Mouse (Mus musculus) testis, adult 2 months (tissue): Measurements from ENCODE around the gene Pla2g4f. TPM values are rescaled to one million over a fixed set of nuclear protein-coding genes. Genes with fewer than 3 reads are reported as not detected.

Source experiments
- H3K27ac ChIP-seq: fragments of 200-500 bp; 2 replicates; pipeline ENCODE4 v1.5.1; 2012; ENCODE audit warnings: low read depth, low read length; ENCODE audit not compliant: control insufficient read depth, insufficient read depth
- H3K27me3 ChIP-seq: fragments of 200-500 bp; 2 replicates; pipeline ENCODE4 v1.6.1; 2012; ENCODE audit warnings: mild to moderate bottlenecking, low read length, moderate library complexity; ENCODE audit not compliant: control insufficient read depth, insufficient read depth
- H3K36me3 ChIP-seq: fragments of 200-500 bp; 2 replicates; pipeline ENCODE4 v1.6.1; 2012; ENCODE audit warnings: mild to moderate bottlenecking, low read length; ENCODE audit not compliant: control insufficient read depth, insufficient read depth
- H3K4me1 ChIP-seq: fragments of 200-500 bp; 2 replicates; pipeline ENCODE4 v1.6.1; 2012; ENCODE audit warnings: low read length; ENCODE audit not compliant: control insufficient read depth, insufficient read depth
- H3K4me3 ChIP-seq: fragments of 200-500 bp; 2 replicates; pipeline ENCODE4 v1.5.1; 2012; ENCODE audit warnings: low read depth, mild to moderate bottlenecking, low read length, moderate library complexity, mixed read lengths; ENCODE audit not compliant: control insufficient read depth
- CTCF ChIP-seq: fragments of 200-500 bp; IDR thresholded peaks from 2 replicates; pipeline ENCODE4 v1.5.1; 2012; ENCODE audit warnings: low read depth, mild to moderate bottlenecking, inconsistent platforms, low read length, moderate library complexity; ENCODE audit not compliant: control insufficient read depth, insufficient read depth, insufficient replicate concordance
- POLR2A ChIP-seq: fragments of 200-500 bp; IDR thresholded peaks from 2 replicates; pipeline ENCODE4 v1.6.1; 2012; ENCODE audit warnings: low read depth, mild to moderate bottlenecking, inconsistent platforms, low read length, moderate library complexity; ENCODE audit not compliant: control insufficient read depth
- polyA plus RNA-seq: library from polyadenylated mRNA; depleted of rRNA; stranded (reverse); fragments of >200 nt; gene quantifications from 2 replicates; pipeline ENCODE4 v1.2.3, GENCODE M21; 2012

Pla2g4f gene
- polyA plus RNA-seq, 1 experiment, result 0.20 TPM

- no peak overlapping the region for H3K27ac ChIP-seq
- TF ChIP-seq POLR2A (no peak), CTCF (no peak)
Measured at GRCm38 (mm10) chr2:120296160-120296559, 17.8 kb downstream of the Pla2g4f start.

GRCm38 (mm10) chr2:120291471-120292078 lies 22.4 kb downstream of the Pla2g4f start:
- H3K27ac ChIP-seq, result no peak overlapping the region
- no peaks in the 10 kb centered on the region for H3K36me3 ChIP-seq
- no peak for TF ChIP-seq POLR2A

More at GRCm38 (mm10) chr2:120296160-120296559, 17.8 kb downstream of the Pla2g4f start:
- Histone ChIP-seq H3K36me3 (no peaks in the 10 kb centered on the region), H3K4me3 (no peak overlapping the region), H3K4me1 (no peaks in the 10 kb centered on the region; the same call in 1 of the 2 replicates), H3K27me3 (no peaks in the 10 kb centered on the region)

GRCm38 (mm10) chr2:120288995-120289394 lies 25.0 kb downstream of the Pla2g4f start, which contains the start of gene Pla2g4d:
TSS of gene Pla2g4d (minus strand) at chr2:120289197.
- Histone ChIP-seq H3K36me3 (no peaks in the 10 kb centered on the region), H3K27me3 (no peaks in the 10 kb centered on the region), H3K4me1 (no peaks in the 10 kb centered on the region), H3K4me3 (no peak within 1 kb of the TSS), H3K27ac (no peak within 1 kb of the TSS)
- no peak for TF ChIP-seq CTCF
- TF ChIP-seq POLR2A, result no peak

More at GRCm38 (mm10) chr2:120291471-120292078, 22.4 kb downstream of the Pla2g4f start:
- Histone ChIP-seq H3K27me3 (no peaks in the 10 kb centered on the region), H3K4me1 (no peaks in the 10 kb centered on the region; the same call in 1 of the 2 replicates), H3K4me3 (no peak overlapping the region)

- Histone ChIP-seq H3K36me3 (no peaks in the 10 kb centered on the region), H3K27me3 (no peaks in the 10 kb centered on the region), H3K27ac (no peak overlapping the region), H3K4me3 (no peak overlapping the region), H3K4me1 (no peaks in the 10 kb centered on the region)
- no peak for TF ChIP-seq POLR2A
- no peak for TF ChIP-seq CTCF
Measured at GRCm38 (mm10) chr2:120288401-120288800, 25.6 kb downstream of the Pla2g4f start.

GRCm38 (mm10) chr2:120285639-120286038 lies 28.3 kb downstream of the Pla2g4f start:
- H3K36me3 ChIP-seq, result no peaks in the 10 kb centered on the region
- no peak overlapping the region for H3K27ac ChIP-seq
- H3K4me1 ChIP-seq, result no peaks in the 10 kb centered on the region
- no peaks in the 10 kb centered on the region for H3K27me3 ChIP-seq
- TF ChIP-seq POLR2A (no peak), CTCF (no peak)
- no peak overlapping the region for H3K4me3 ChIP-seq

- no peak for TF ChIP-seq POLR2A
- no peak for TF ChIP-seq CTCF
- peaks cover 5% of the 10 kb centered on the region for H3K4me1 ChIP-seq
- H3K27me3 ChIP-seq, result no peaks in the 10 kb centered on the region
- H3K4me3 ChIP-seq, result no peak overlapping the region; the same call in 1 of the 2 replicates
- no peak overlapping the region for H3K27ac ChIP-seq
- H3K36me3 ChIP-seq, result no peaks in the 10 kb centered on the region
Measured at GRCm38 (mm10) chr2:120284705-120285104, 29.3 kb downstream of the Pla2g4f start.

- no peaks in the 10 kb centered on the region for H3K36me3 ChIP-seq
- peaks cover 6% of the 10 kb centered on the region for H3K4me1 ChIP-seq
- no peak overlapping the region for H3K27ac ChIP-seq
- no peak overlapping the region for H3K4me3 ChIP-seq
- no peaks in the 10 kb centered on the region for H3K27me3 ChIP-seq
- TF ChIP-seq POLR2A (no peak), CTCF (no peak)
Measured at GRCm38 (mm10) chr2:120284094-120284493, 29.9 kb downstream of the Pla2g4f start.

- H3K27me3 ChIP-seq, result no peaks in the 10 kb centered on the region
- H3K36me3 ChIP-seq, result no peaks in the 10 kb centered on the region
- no peak overlapping the region for H3K27ac ChIP-seq
- TF ChIP-seq POLR2A (no peak), CTCF (no peak)
- peaks cover 8% of the 10 kb centered on the region for H3K4me1 ChIP-seq
- H3K4me3 ChIP-seq, result no peak overlapping the region
Measured at GRCm38 (mm10) chr2:120283550-120283949, 30.4 kb downstream of the Pla2g4f start.
